Mouse (Mus musculus): ENCODE results near the gene Btaf1.

GRCm38 (mm10) chr19:36922015-36922414, 3.9 kb upstream of the Btaf1 start:
- TF ChIP-seq POLR2A (IDR thresholded peaks at IDR 0.05; ENCODE audit: extremely low read depth, insufficient read depth, low read length) (no peak), CTCF (IDR thresholded peaks at IDR 0.05; ENCODE audit: low read depth, low read length) (peak; percentile 35)

All from liver, adult 2 months (tissue).